Mouse (Mus musculus): ENCODE data around the gene Gtpbp1. TPM values are rescaled to one million over a fixed set of nuclear protein-coding genes. Genes with fewer than 3 reads are reported as not detected.

Gtpbp1 gene
- polyA plus RNA-seq, 1 experiment from 2014 or later = 33.1 TPM

- Histone ChIP-seq H3K4me1 (replicated peaks; ENCODE audit: control insufficient read depth, insufficient read depth, low read length) (peaks cover 12% of the 10 kb centered on the region), H3K4me3 (ENCODE audit: low read depth, low read length) (no peak overlapping the region), H3K27ac (ENCODE audit: low read depth) (no peak overlapping the region), H3K4me2 (ENCODE audit: low read length) (no peak overlapping the region), H3K9me3 (ENCODE audit: control insufficient read depth, low read length) (no peaks in the 10 kb centered on the region), H3K36me3 (ENCODE audit: control insufficient read depth, insufficient read depth, low read length) (peaks cover 26% of the 10 kb centered on the region), H3K27me3 (replicated peaks; ENCODE audit: control insufficient read depth, insufficient read depth, low read length) (no peaks in the 10 kb centered on the region), H3K9ac (ENCODE audit: low read length) (no peak overlapping the region)
- 86% methylated on average over 6 of the region's 6 CpGs for WGBS
- ATAC-seq (replicated peaks; ENCODE audit: low FRiP score, low TSS enrichment, low read depth) (no peak), DNase-seq (ENCODE audit: low spot score) (no peak)
Observed at GRCm38 (mm10) chr15:79697011-79697410, 6.4 kb downstream of the Gtpbp1 start.

GRCm38 (mm10) chr15:79697558-79698187 is 7.0 kb downstream of the Gtpbp1 start:
- H3K4me1 ChIP-seq (replicated peaks; ENCODE audit: control insufficient read depth, insufficient read depth, low read length) = peaks cover 5% of the 10 kb centered on the region
- WGBS = 73% methylated on average over 9 of the region's 9 CpGs
- no peak overlapping the region for H3K9ac ChIP-seq (ENCODE audit: low read length)
- DNase-seq (ENCODE audit: low spot score) (no peak), ATAC-seq (replicated peaks; ENCODE audit: low FRiP score, low TSS enrichment, low read depth) (no peak)
- no peaks in the 10 kb centered on the region for H3K9me3 ChIP-seq (ENCODE audit: control insufficient read depth, low read length)
- no peaks in the 10 kb centered on the region for H3K27me3 ChIP-seq (replicated peaks; ENCODE audit: control insufficient read depth, insufficient read depth, low read length)
- no peak overlapping the region for H3K27ac ChIP-seq (ENCODE audit: low read depth)
- no peak overlapping the region for H3K4me3 ChIP-seq (ENCODE audit: low read depth, low read length)
- H3K36me3 ChIP-seq (ENCODE audit: control insufficient read depth, insufficient read depth, low read length) = peaks cover 26% of the 10 kb centered on the region
- no peak overlapping the region for H3K4me2 ChIP-seq (ENCODE audit: low read length)

DNA sequence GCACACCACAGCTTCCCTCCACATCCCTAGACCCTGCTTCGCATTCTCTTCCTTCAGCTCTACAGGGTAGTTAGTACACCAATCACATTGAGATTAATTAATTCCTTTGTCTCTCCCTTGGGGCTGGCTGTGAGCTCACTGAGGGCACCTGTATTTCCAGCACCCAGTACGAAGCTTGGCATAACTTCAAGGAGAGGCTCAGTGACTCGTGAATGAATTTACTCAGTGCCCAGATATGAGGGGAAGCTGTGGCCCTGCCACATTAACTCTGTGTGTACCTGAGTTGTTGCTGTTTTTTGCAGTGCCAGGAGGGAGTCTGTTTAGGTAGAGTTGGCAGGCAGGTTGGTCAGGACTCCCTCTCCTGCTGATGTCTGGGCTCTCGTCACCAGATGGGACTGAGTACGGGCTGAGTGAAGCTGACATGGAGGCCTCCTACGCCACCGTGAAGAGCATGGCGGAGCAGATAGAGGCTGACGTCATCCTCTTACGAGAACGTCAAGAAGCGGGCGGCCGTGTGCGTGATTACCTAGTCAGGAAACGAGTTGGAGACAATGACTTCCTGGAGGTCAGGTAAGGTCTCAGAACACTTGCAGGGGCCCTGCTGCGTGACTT is 16.1 kb downstream of the Gtpbp1 start:
- 88% methylated on average over 17 of the region's 17 CpGs for WGBS
- no peaks in the 10 kb centered on the region for H3K9me3 ChIP-seq (ENCODE audit: control insufficient read depth, low read length)
- DNase-seq (ENCODE audit: low spot score) = no peak
- H3K4me1 ChIP-seq (replicated peaks; ENCODE audit: control insufficient read depth, insufficient read depth, low read length) = no peaks in the 10 kb centered on the region
- peaks cover 51% of the 10 kb centered on the region for H3K36me3 ChIP-seq (ENCODE audit: control insufficient read depth, insufficient read depth, low read length)
- no peak overlapping the region for H3K9ac ChIP-seq (ENCODE audit: low read length)
- H3K4me2 ChIP-seq (ENCODE audit: low read length) = no peak overlapping the region
- no peak overlapping the region for H3K27ac ChIP-seq (ENCODE audit: low read depth)
- no peak overlapping the region for H3K4me3 ChIP-seq (ENCODE audit: low read depth, low read length)
- ATAC-seq (replicated peaks; ENCODE audit: low FRiP score, low TSS enrichment, low read depth) = no peak
- no peaks in the 10 kb centered on the region for H3K27me3 ChIP-seq (replicated peaks; ENCODE audit: control insufficient read depth, insufficient read depth, low read length)

- Histone ChIP-seq H3K4me3 (ENCODE audit: low read depth, low read length) (no peak overlapping the region), H3K9ac (ENCODE audit: low read length) (no peak overlapping the region), H3K4me2 (ENCODE audit: low read length) (no peak overlapping the region), H3K27ac (ENCODE audit: low read depth) (no peak overlapping the region), H3K9me3 (ENCODE audit: control insufficient read depth, low read length) (no peaks in the 10 kb centered on the region), H3K4me1 (replicated peaks; ENCODE audit: control insufficient read depth, insufficient read depth, low read length) (no peaks in the 10 kb centered on the region), H3K36me3 (ENCODE audit: control insufficient read depth, insufficient read depth, low read length) (peaks cover 67% of the 10 kb centered on the region), H3K27me3 (replicated peaks; ENCODE audit: control insufficient read depth, insufficient read depth, low read length) (no peaks in the 10 kb centered on the region)
- no peak for DNase-seq (ENCODE audit: low spot score)
- WGBS = 90% methylated on average over 5 of the region's 5 CpGs
- no peak for ATAC-seq (replicated peaks; ENCODE audit: low FRiP score, low TSS enrichment, low read depth)
Observed at GRCm38 (mm10) chr15:79708229-79708822, 17.7 kb downstream of the Gtpbp1 start.

- H3K27me3 ChIP-seq (replicated peaks; ENCODE audit: control insufficient read depth, insufficient read depth, low read length) = no peaks in the 10 kb centered on the region
- no peak overlapping the region for H3K27ac ChIP-seq (ENCODE audit: low read depth)
- H3K4me1 ChIP-seq (replicated peaks; ENCODE audit: control insufficient read depth, insufficient read depth, low read length) = no peaks in the 10 kb centered on the region
- H3K9me3 ChIP-seq (ENCODE audit: control insufficient read depth, low read length) = no peaks in the 10 kb centered on the region
- H3K36me3 ChIP-seq (ENCODE audit: control insufficient read depth, insufficient read depth, low read length) = peaks cover 96% of the 10 kb centered on the region
- DNase-seq (ENCODE audit: low spot score) = no peak
- no peak overlapping the region for H3K4me3 ChIP-seq (ENCODE audit: low read depth, low read length)
- ATAC-seq (replicated peaks; ENCODE audit: low FRiP score, low TSS enrichment, low read depth) = no peak
- H3K9ac ChIP-seq (ENCODE audit: low read length) = no peak overlapping the region
- 94% methylated on average over 7 of the region's 7 CpGs for WGBS
- no peak overlapping the region for H3K4me2 ChIP-seq (ENCODE audit: low read length)
Observed at GRCm38 (mm10) chr15:79715646-79716045, 25.0 kb downstream of the Gtpbp1 start.

- no peaks in the 10 kb centered on the region for H3K27me3 ChIP-seq (replicated peaks; ENCODE audit: control insufficient read depth, insufficient read depth, low read length)
- H3K27ac ChIP-seq (ENCODE audit: low read depth) = no peak overlapping the region
- H3K36me3 ChIP-seq (ENCODE audit: control insufficient read depth, insufficient read depth, low read length) = peaks cover 92% of the 10 kb centered on the region
- H3K4me3 ChIP-seq (ENCODE audit: low read depth, low read length) = no peak overlapping the region
- DNase-seq (ENCODE audit: low spot score) = no peak
- no peaks in the 10 kb centered on the region for H3K4me1 ChIP-seq (replicated peaks; ENCODE audit: control insufficient read depth, insufficient read depth, low read length)
- no peak overlapping the region for H3K4me2 ChIP-seq (ENCODE audit: low read length)
- H3K9me3 ChIP-seq (ENCODE audit: control insufficient read depth, low read length) = no peaks in the 10 kb centered on the region
- no peak overlapping the region for H3K9ac ChIP-seq (ENCODE audit: low read length)
- no peak for ATAC-seq (replicated peaks; ENCODE audit: low FRiP score, low TSS enrichment, low read depth)
- 94% methylated on average over 6 of the region's 6 CpGs for WGBS
Observed at GRCm38 (mm10) chr15:79716710-79717109, 26.1 kb downstream of the Gtpbp1 start.

DNA sequence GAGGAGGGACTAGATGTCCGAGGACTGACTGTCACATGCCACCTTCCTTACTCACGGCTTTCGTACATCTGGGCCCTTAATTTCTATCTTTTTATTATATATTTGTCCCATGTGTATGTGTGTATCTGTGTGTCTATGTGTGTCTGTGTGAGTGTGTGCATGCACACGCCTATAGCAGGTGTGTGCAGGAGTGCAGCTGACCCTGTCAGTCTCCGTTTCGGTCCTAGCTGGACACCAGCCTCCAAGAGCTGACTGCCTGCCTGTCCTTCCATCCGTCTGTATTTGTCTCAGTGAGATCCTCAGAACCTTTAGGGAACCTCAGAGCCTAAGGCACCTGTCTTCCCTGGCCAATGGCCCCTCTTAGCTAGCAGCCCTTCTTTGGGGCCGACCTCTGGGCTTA is 29.6 kb downstream of the Gtpbp1 start:
- ATAC-seq (replicated peaks; ENCODE audit: low FRiP score, low TSS enrichment, low read depth) (no peak), DNase-seq (ENCODE audit: low spot score) (no peak)
- H3K4me2 ChIP-seq (ENCODE audit: low read length) = no peak overlapping the region
- H3K9me3 ChIP-seq (ENCODE audit: control insufficient read depth, low read length) = no peaks in the 10 kb centered on the region
- WGBS = 93% methylated on average over 8 of the region's 8 CpGs
- no peak overlapping the region for H3K4me3 ChIP-seq (ENCODE audit: low read depth, low read length)
- H3K36me3 ChIP-seq (ENCODE audit: control insufficient read depth, insufficient read depth, low read length) = peaks cover 68% of the 10 kb centered on the region
- no peak overlapping the region for H3K27ac ChIP-seq (ENCODE audit: low read depth)
- H3K4me1 ChIP-seq (replicated peaks; ENCODE audit: control insufficient read depth, insufficient read depth, low read length) = no peaks in the 10 kb centered on the region
- H3K9ac ChIP-seq (ENCODE audit: low read length) = no peak overlapping the region
- no peaks in the 10 kb centered on the region for H3K27me3 ChIP-seq (replicated peaks; ENCODE audit: control insufficient read depth, insufficient read depth, low read length)

DNA sequence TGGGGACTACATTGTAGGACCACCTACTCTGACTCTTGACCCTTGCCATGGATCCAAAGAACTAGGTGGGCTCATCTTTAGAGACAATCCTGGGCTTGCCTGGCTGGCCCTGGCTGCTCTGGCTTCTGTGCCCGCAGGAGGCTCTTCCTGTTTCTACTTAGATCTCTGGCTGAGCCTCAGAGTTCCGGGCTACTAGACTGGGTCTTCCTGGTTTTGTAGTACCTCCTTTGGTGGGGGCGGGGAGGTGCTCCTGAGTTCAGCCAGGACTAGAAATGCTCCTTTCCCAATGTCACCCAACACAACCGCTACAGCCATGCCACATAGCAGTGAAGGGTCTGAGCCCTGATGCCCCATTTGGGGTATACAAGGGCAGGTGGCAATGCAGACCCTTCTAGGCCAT is 30.2 kb downstream of the Gtpbp1 start:
- H3K4me1 ChIP-seq (replicated peaks; ENCODE audit: control insufficient read depth, insufficient read depth, low read length) = no peaks in the 10 kb centered on the region
- H3K27ac ChIP-seq (ENCODE audit: low read depth) = no peak overlapping the region
- no peaks in the 10 kb centered on the region for H3K27me3 ChIP-seq (replicated peaks; ENCODE audit: control insufficient read depth, insufficient read depth, low read length)
- 89% methylated on average over 4 of the region's 4 CpGs for WGBS
- DNase-seq (ENCODE audit: low spot score) = no peak
- peaks cover 68% of the 10 kb centered on the region for H3K36me3 ChIP-seq (ENCODE audit: control insufficient read depth, insufficient read depth, low read length)
- ATAC-seq (replicated peaks; ENCODE audit: low FRiP score, low TSS enrichment, low read depth) = no peak
- no peak overlapping the region for H3K4me3 ChIP-seq (ENCODE audit: low read depth, low read length)
- H3K4me2 ChIP-seq (ENCODE audit: low read length) = no peak overlapping the region
- no peaks in the 10 kb centered on the region for H3K9me3 ChIP-seq (ENCODE audit: control insufficient read depth, low read length)
- no peak overlapping the region for H3K9ac ChIP-seq (ENCODE audit: low read length)

DNA sequence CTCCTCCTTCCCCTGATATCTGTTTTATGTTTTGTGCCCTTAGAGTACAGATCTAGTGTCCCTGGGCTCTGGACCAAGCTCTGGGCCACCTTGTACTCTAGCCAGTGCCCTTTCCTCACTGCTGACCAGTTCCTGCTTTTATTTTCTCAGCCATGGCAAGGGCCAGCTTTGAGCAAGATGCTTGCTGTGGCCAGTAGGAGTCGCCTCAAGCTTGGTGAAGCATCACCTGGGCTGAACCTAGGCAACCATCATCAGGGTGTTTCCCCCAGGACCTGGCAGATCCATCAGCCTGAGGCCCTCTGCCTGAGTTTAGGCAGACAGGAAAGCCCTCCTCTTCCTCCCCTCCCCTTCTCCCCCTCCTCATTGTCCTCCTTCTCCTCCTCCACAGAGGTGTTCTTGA is 32.8 kb downstream of the Gtpbp1 start:
- 48% methylated on average over 1 of the region's 1 CpGs for WGBS
- H3K4me3 ChIP-seq (ENCODE audit: low read depth, low read length) = no peak overlapping the region
- no peak overlapping the region for H3K9ac ChIP-seq (ENCODE audit: low read length)
- H3K4me1 ChIP-seq (replicated peaks; ENCODE audit: control insufficient read depth, insufficient read depth, low read length) = no peaks in the 10 kb centered on the region
- peaks cover 68% of the 10 kb centered on the region for H3K36me3 ChIP-seq (ENCODE audit: control insufficient read depth, insufficient read depth, low read length)
- no peaks in the 10 kb centered on the region for H3K9me3 ChIP-seq (ENCODE audit: control insufficient read depth, low read length)
- DNase-seq (ENCODE audit: low spot score) (no peak), ATAC-seq (replicated peaks; ENCODE audit: low FRiP score, low TSS enrichment, low read depth) (no peak)
- H3K4me2 ChIP-seq (ENCODE audit: low read length) = no peak overlapping the region
- H3K27me3 ChIP-seq (replicated peaks; ENCODE audit: control insufficient read depth, insufficient read depth, low read length) = no peaks in the 10 kb centered on the region
- H3K27ac ChIP-seq (ENCODE audit: low read depth) = no peak overlapping the region

Data from intestine, embryonic 14.5 days (tissue).